Mouse (Mus musculus): Measurements from ENCODE around the gene Zfp239. TPM values are rescaled to one million over a fixed set of nuclear protein-coding genes. Genes with fewer than 3 reads are reported as not detected.
"Not testable (repeated sequence)": the region's sequence is repeated elsewhere in the genome, so short reads cannot be mapped to it uniquely, and the experiment has no call there.

Gene Zfp239
- polyA plus RNA-seq (2016; fragmentation: Nextera tagmentation; extraction: Ambion mirVana): 12.2 and 14.9 TPM in 2 replicates

DNA sequence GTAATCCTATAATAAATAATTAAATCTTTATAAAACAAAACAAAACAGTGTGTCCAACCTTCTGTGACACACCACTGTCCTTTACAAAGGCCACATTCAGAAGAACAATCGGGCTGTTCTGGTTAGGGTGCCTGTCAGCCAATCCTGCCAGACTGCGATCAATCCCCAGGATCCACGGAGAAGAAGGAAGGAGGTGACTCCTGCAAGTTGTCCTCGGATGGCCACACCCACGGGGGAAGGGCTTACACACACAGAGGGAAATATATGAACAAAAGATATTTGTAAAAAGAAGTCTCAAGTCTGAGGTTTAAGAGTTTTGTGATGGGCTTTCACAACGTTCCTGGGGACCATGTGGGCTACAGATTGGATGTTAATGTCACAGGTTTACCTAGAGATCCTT lies at the start of gene Zfp239:
Gene Zfp239 (plus strand): TSS at position 253 of the 400 bp plus-strand sequence.
- Histone ChIP-seq H3K4me2 (replicated peaks) (peak within 1 kb of the TSS; percentile 90), H3K4me1 (peaks cover 7% of the 10 kb centered on the region), H3K27me3 (no peaks in the 10 kb centered on the region), H3K9me3 (replicated peaks) (no peaks in the 10 kb centered on the region), H3K4me3 (peak within 1 kb of the TSS; percentile 76), H3K9ac (peak within 1 kb of the TSS; percentile 76), H3K27ac (no peak within 1 kb of the TSS), H3K36me3 (no peaks in the 10 kb centered on the region)
- ATAC-seq (ENCODE audit: low FRiP score): no peak
- WGBS: 72% methylated on average over 6 of the region's 6 CpGs

DNA sequence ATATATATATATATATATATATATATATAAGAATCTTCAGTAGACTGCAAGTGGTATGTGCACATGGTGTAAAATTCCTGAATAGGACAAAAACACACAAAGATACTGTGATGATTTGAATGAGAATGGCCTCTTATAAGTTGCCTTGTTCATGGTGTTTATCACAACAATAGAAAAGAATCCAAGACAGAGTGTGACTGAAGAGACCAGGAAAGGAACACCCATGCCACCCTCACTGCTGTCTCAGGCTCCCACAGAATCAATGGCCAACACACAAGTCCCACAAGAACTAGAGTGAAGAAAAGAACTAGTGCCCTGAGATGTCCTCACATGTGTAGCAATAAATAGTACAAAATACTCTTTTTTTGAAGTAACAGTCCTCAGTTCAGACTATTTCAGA lies 47.2 kb upstream of the Zfp239 start:
- no peak for ATAC-seq (ENCODE audit: low FRiP score)
- Histone ChIP-seq H3K27me3 (no peaks in the 10 kb centered on the region), H3K36me3 (no peaks in the 10 kb centered on the region)

DNA sequence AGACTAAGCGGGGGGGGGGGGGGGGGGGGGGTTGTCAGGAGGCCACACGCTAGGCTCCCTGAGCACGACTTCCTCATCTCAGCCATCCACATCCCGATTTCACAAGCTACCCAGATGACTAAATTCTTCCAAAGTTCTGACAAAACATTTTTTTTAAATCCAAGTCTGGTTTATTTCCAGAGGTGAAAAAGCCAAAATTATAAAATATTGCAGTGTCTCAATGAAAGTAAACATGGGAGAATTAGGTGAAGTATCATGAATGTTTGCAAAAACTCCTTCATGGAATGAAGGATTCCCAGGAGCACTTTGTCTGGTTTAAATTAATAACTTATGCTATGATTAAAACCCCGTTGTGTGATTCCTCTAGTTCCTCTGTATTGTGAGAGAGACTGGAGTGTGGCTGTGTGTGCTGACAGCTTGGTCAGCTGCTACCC lies 44.8 kb upstream of the Zfp239 start:
- no peak overlapping the region for H3K27ac ChIP-seq
- H3K4me2 ChIP-seq (replicated peaks): no peak overlapping the region
- no peaks in the 10 kb centered on the region for H3K9me3 ChIP-seq (replicated peaks)
- no peaks in the 10 kb centered on the region for H3K36me3 ChIP-seq
- H3K4me1 ChIP-seq: no peaks in the 10 kb centered on the region
- 76% methylated on average over 4 of the region's 5 CpGs for WGBS
- no peak overlapping the region for H3K9ac ChIP-seq
- no peak for ATAC-seq (ENCODE audit: low FRiP score)
- H3K27me3 ChIP-seq: no peaks in the 10 kb centered on the region
- H3K4me3 ChIP-seq: no peak overlapping the region

More for the DNA sequence above, 47.2 kb upstream of the Zfp239 start:
- no peak overlapping the region for H3K4me2 ChIP-seq (replicated peaks)
- no peak overlapping the region for H3K9ac ChIP-seq
- H3K4me1 ChIP-seq: no peaks in the 10 kb centered on the region
- H3K27ac ChIP-seq: no peak overlapping the region
- H3K4me3 ChIP-seq: no peak overlapping the region
- H3K9me3 ChIP-seq (replicated peaks): no peaks in the 10 kb centered on the region

DNA sequence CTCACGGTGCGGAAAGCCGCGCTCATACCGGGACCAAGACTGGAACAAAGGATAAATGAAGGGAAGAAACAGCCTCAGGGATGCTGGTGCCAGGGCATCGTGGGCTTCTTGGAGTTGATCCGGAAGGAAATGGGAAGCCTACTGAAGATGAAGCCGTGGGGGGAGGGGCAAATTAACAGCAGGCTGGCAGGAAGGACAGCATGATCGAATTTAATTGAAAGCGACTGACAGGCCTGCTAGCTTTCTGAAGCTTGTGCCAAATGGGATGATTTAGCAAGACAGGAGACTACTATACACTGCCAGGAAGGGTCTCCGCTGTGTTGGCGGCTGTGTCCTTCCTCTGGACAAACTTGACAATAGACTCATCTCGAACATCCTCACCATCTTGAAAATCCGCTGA lies 41.6 kb upstream of the Zfp239 start:
- H3K36me3 ChIP-seq: no peaks in the 10 kb centered on the region
- no peak for ATAC-seq (ENCODE audit: low FRiP score)
- H3K4me2 ChIP-seq (replicated peaks): no peak overlapping the region
- peaks cover 3% of the 10 kb centered on the region; the same call in 1 of the 2 replicates for H3K27me3 ChIP-seq
- no peaks in the 10 kb centered on the region for H3K4me1 ChIP-seq
- 90% methylated on average over 14 of the region's 14 CpGs for WGBS
- H3K27ac ChIP-seq: no peak overlapping the region
- H3K9me3 ChIP-seq (replicated peaks): no peaks in the 10 kb centered on the region
- H3K4me3 ChIP-seq: no peak overlapping the region
- no peak overlapping the region for H3K9ac ChIP-seq

DNA sequence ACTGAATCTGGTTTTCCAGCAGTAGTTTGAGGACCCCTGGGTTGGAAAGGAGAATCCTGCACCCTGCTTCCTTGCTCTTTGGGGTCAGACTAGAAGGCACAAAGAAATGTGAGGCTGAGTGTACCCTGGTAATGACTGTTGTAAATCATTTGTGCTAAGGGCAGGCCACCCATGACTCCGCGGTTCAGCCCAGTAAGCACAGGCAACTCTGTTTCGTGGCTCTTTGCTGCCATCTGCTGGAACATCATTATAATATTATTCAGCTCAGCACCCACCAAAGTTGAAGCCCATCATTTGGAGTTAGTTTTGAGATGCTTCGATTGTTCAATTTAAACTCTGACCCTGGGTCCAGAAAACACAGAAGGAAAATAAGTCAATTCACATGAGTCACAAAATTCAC lies 36.5 kb upstream of the Zfp239 start:
- no peak overlapping the region for H3K4me2 ChIP-seq (replicated peaks)
- ATAC-seq (ENCODE audit: low FRiP score): peak; percentile 43; the same call in 1 of the 2 replicates
- no peak overlapping the region for H3K4me3 ChIP-seq
- peaks cover 14% of the 10 kb centered on the region for H3K27me3 ChIP-seq
- whole genome bisulfite sequencing: 15% methylated on average over 4 of the region's 4 CpGs
- no peaks in the 10 kb centered on the region for H3K4me1 ChIP-seq
- no peak overlapping the region for H3K27ac ChIP-seq
- no peaks in the 10 kb centered on the region for H3K9me3 ChIP-seq (replicated peaks)
- no peaks in the 10 kb centered on the region for H3K36me3 ChIP-seq
- no peak overlapping the region for H3K9ac ChIP-seq

DNA sequence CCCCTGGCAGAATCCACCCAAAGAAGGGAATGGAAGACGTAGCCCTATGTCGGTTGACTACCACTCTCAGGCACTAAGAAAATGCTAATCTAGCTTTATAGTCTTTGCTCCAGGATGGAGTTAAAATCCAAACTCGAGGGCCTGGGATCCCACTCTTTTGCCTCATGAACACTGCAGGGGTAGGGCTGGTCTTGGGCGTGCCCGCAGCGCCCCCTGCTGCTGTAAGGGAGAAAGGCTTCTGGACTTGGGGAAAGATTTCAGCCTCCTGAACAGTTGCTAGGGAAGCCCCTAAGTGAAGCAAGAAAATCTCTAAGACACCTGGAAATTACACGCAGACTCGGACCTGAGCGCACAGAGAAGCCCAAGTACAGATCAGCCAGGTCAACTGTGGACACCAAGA lies 33.6 kb upstream of the Zfp239 start:
- Histone ChIP-seq H3K27me3 (peaks cover 13% of the 10 kb centered on the region), H3K27ac (no peak overlapping the region), H3K4me2 (replicated peaks) (no peak overlapping the region), H3K4me3 (no peak overlapping the region), H3K9me3 (replicated peaks) (no peaks in the 10 kb centered on the region), H3K9ac (no peak overlapping the region), H3K36me3 (no peaks in the 10 kb centered on the region), H3K4me1 (no peaks in the 10 kb centered on the region)
- WGBS: 21% methylated on average over 9 of the region's 9 CpGs
- ATAC-seq (ENCODE audit: low FRiP score): no peak

DNA sequence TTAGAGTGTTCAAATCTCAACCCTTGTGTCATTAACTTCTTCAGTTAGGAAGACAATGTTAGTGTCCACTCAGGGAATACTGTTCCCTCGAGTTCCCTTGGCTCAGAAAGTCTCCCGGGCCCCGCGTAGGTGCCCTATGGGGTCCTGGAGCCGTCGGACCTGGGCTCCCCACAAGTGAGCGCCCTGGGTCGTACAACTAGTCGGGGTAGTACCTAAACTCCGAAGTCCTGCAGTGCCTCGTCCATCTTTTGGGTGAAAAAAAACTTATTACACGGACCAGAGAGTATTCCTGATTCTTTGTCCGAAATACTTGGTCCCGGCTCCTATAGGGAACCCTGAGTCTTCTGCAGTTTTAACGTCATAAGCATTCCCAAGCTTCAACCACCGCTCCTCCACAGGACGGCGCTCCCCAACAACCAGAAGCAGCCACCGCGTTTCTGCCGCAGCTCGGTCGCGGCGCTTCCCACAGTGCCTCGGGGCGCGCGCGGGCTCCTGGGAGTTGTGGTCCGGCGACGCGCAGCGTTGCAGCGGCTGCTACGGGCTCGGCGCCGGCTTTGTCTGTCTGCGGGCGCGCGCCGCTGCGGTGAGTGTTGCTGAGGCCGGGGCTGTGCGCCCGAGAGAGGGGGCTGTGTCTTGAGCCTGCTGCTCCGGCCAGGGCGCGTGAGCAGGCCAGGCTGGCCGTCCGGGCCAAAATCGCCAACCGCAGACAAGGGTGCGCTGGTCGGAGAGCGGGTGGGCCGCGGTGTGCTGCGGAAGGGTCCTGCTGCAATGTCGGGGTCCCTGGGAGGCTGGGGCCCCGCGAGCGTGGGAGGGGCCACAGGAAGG lies 21.0 kb upstream of the Zfp239 start, which contains the start of gene Zfp637:
Gene Zfp637 (plus strand): TSS at position 495 of the 825 bp plus-strand sequence.
- Histone ChIP-seq H3K36me3 (peaks cover 28% of the 10 kb centered on the region), H3K27me3 (no peaks in the 10 kb centered on the region), H3K4me2 (replicated peaks) (peak within 1 kb of the TSS; percentile 70), H3K9ac (peak within 1 kb of the TSS; percentile 96), H3K9me3 (replicated peaks) (no peaks in the 10 kb centered on the region), H3K4me3 (peak within 1 kb of the TSS; percentile 80), H3K4me1 (peaks cover 6% of the 10 kb centered on the region), H3K27ac (peak within 1 kb of the TSS; percentile 96)
- peak; percentile 97 for ATAC-seq (ENCODE audit: low FRiP score)
- under 1% methylated on average over 66 of the region's 66 CpGs for WGBS

DNA sequence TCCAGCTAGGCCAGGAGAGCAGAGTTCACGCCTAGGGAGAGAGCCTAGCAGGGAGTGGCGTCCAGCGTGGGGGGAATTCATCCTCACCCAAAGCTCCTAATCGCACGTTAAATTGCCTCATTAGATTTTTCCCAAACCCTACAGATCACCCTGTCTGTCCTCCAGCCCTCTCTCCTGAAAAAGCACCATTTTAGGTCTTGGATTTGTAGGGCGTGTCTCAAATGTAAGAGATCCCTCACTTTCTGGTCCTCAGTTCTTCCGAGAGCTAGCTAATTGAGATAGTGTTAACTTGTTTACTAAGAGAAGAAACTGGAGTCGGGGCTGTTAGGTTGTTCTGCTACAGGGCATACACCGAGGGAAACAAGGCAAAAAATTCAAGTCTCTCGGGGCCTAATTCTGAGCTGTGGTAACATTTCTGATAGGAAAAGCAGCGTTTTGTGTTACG lies 20.4 kb upstream of the Zfp239 start:
- Histone ChIP-seq H3K9me3 (replicated peaks) (no peaks in the 10 kb centered on the region), H3K27me3 (no peaks in the 10 kb centered on the region), H3K4me1 (peaks cover 6% of the 10 kb centered on the region), H3K4me3 (peak overlapping the region; percentile 80), H3K9ac (peak overlapping the region; percentile 96), H3K4me2 (replicated peaks) (peak overlapping the region; percentile 70), H3K36me3 (peaks cover 35% of the 10 kb centered on the region), H3K27ac (peak overlapping the region; percentile 96)
- WGBS: 20% methylated on average over 12 of the region's 12 CpGs
- peak; percentile 18 for ATAC-seq (ENCODE audit: low FRiP score)

DNA sequence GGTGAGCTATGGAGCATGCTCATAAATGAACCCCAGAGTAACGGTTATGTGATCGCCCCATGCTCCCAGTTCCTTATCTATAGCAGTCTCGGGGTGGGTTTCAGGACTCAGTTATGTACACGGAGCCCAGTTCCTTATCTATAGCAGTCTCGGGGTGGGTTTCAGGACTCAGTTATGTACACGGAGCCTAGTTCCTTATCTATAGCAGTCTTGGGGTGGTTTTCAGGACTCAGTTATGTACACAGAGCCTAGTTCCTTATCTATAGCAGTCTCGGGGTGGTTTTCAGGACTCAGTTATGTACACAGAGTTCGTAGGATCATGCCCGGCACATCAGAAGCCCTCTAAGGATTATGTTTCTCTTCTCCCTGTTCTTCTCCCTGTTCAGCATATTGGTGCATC lies 17.3 kb upstream of the Zfp239 start:
- Histone ChIP-seq H3K4me3 (no peak overlapping the region), H3K27me3 (no peaks in the 10 kb centered on the region), H3K9me3 (replicated peaks) (no peaks in the 10 kb centered on the region), H3K4me2 (replicated peaks) (no peak overlapping the region), H3K27ac (no peak overlapping the region), H3K4me1 (peaks cover 6% of the 10 kb centered on the region), H3K9ac (no peak overlapping the region), H3K36me3 (peaks cover 60% of the 10 kb centered on the region)
- 97% methylated on average over 9 of the region's 9 CpGs for WGBS
- ATAC-seq (ENCODE audit: low FRiP score): no peak

DNA sequence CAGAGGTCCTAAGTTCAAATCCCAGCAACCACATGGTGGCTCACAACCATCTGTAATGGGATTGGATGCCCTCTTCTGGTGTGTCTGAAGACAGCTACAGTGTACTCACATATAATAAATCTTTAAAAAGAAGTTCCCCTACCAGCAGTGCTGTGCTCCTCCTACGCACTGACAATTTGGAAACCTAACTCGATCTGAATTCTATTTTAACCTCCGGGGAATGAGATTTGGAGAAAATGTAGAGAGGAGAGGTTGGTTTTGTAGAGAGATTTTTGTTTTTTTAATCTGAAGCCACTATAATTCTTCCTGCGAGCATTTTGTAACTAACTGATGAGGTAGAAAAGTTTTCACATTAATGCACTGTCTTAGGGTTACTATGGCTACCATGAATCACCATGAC lies 15.2 kb upstream of the Zfp239 start:
- not testable (repeated sequence) for ATAC-seq (ENCODE audit: low FRiP score); H3K27me3 ChIP-seq; H3K9me3 ChIP-seq (replicated peaks); H3K27ac ChIP-seq; H3K4me1 ChIP-seq; H3K4me2 ChIP-seq (replicated peaks); H3K4me3 ChIP-seq; H3K9ac ChIP-seq
- WGBS: 98% methylated on average over 4 of the region's 4 CpGs
- peaks cover 60% of the 10 kb centered on the region for H3K36me3 ChIP-seq

DNA sequence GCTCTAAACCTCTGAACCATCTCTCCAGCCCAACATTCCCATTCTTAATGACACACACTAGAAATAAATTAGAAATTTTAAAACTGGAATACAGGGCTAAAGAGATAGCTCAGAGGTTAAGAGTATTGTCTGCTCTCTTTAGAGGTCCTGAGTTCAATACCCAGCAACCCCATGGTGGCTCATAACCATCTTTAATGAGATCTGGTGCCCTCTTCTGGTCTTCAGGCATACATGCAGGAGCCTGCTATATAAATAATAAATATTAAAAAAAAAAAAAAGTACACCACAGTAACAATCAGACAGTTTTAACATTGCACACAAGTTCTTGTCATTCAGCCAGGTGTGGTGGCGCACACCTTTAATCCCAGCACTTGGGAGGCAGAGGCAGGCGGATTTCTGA lies 14.1 kb upstream of the Zfp239 start:
- Histone ChIP-seq H3K27ac (no peak overlapping the region), H3K9ac (no peak overlapping the region), H3K4me1 (no peaks in the 10 kb centered on the region), H3K27me3 (no peaks in the 10 kb centered on the region), H3K4me3 (no peak overlapping the region), H3K36me3 (peaks cover 60% of the 10 kb centered on the region), H3K4me2 (replicated peaks) (no peak overlapping the region), H3K9me3 (replicated peaks) (no peaks in the 10 kb centered on the region)
- 98% methylated on average over 2 of the region's 2 CpGs for WGBS
- no peak for ATAC-seq (ENCODE audit: low FRiP score)

DNA sequence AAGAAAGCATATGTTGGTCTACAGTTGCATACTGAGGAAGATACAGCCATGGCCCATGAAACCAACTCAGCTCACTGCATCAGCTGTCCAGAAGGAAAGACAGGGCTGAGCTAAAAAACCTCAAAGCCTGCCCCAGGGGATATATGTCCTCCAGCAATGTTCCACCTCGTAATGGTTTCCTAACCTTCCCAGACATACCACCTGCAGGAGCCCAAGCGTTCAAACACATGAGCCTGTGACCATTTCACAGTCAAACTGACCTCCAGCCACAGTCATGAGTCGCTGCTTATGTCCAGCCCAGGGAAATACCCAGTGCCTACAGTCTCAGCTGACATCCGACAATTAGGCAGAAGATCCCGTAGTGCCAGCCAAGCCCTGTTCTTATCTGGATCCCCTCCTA lies 13.3 kb upstream of the Zfp239 start:
- Histone ChIP-seq H3K4me2 (replicated peaks) (no peak overlapping the region), H3K9ac (no peak overlapping the region)
- 94% methylated on average over 5 of the region's 5 CpGs for WGBS

DNA sequence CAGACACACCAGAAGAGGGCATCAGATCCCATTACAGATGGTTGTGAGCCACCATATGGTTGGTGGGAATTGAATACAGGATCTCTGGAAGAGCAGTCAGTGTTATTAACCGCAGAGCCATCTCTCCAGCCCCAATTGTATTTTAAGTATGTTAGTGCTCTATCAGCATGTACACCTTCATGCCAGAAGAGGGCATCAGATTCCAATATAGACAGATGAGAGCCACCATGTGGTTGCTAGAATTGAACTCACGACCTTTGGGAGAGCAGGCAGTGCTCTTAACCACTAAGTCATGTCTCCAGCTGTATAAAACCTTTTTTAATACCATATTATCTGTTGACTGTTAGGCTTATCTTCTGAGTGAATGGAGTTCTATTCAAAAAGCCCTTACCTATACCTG lies 10.2 kb upstream of the Zfp239 start:
- WGBS: 70% methylated on average over 2 of the region's 2 CpGs
- no peak for ATAC-seq (ENCODE audit: low FRiP score)

More for the DNA sequence above, 13.3 kb upstream of the Zfp239 start:
- Histone ChIP-seq H3K27me3 (no peaks in the 10 kb centered on the region), H3K4me1 (no peaks in the 10 kb centered on the region), H3K36me3 (peaks cover 55% of the 10 kb centered on the region), H3K4me3 (no peak overlapping the region), H3K27ac (no peak overlapping the region), H3K9me3 (replicated peaks) (no peaks in the 10 kb centered on the region)
- ATAC-seq (ENCODE audit: low FRiP score): no peak

More for the DNA sequence above, 10.2 kb upstream of the Zfp239 start:
- Histone ChIP-seq H3K9me3 (replicated peaks) (no peaks in the 10 kb centered on the region), H3K27me3 (no peaks in the 10 kb centered on the region), H3K27ac (no peak overlapping the region), H3K4me1 (no peaks in the 10 kb centered on the region), H3K4me3 (no peak overlapping the region), H3K9ac (no peak overlapping the region), H3K4me2 (replicated peaks) (no peak overlapping the region), H3K36me3 (peaks cover 23% of the 10 kb centered on the region)
